Mouse (Mus musculus) erythroblast, embryonic 14.5 days (primary cell): ENCODE results near the gene Ppil2. TPM values are rescaled to one million over a fixed set of nuclear protein-coding genes. Genes with fewer than 3 reads are reported as not detected.

Source experiments
- H3K27me3 ChIP-seq: 2 replicates; pipeline ENCODE4 v1.6.1; 2012; ENCODE audit warnings: inconsistent platforms; ENCODE audit not compliant: control insufficient read depth
- H3K36me3 ChIP-seq: 2 replicates; pipeline ENCODE4 v1.6.1; 2012; ENCODE audit warnings: mild to moderate bottlenecking, inconsistent platforms; ENCODE audit not compliant: control insufficient read depth
- H3K4me1 ChIP-seq: 2 replicates; pipeline ENCODE4 v1.6.1; 2012; ENCODE audit warnings: inconsistent platforms; ENCODE audit not compliant: control insufficient read depth
- H3K4me3 ChIP-seq: replicated peaks from 2 replicates; pipeline ENCODE3; 2012; ENCODE audit warnings: moderate library complexity, mild to moderate bottlenecking, inconsistent platforms
- H3K9me3 ChIP-seq: 2 replicates; pipeline ENCODE4 v1.6.1; 2012; ENCODE audit warnings: low read length, inconsistent platforms, mixed read lengths; ENCODE audit not compliant: control insufficient read depth
- GATA1 ChIP-seq: IDR thresholded peaks from 2 replicates; pipeline ENCODE4 v1.6.1; 2012; ENCODE audit warnings: low read length, inconsistent platforms, mixed read lengths
- TAL1 ChIP-seq: IDR thresholded peaks from 3 replicates; pipeline ENCODE4 v1.6.1; 2012; ENCODE audit warnings: low read length, inconsistent platforms, mixed read lengths
- polyA plus RNA-seq: library from polyadenylated mRNA; stranded (reverse); fragments of >175 nt; gene quantifications from 2 replicates; pipeline ENCODE4 v1.2.3, GENCODE M21; 2012

Ppil2 gene
- polyA plus RNA-seq: 10.4 and 11.9 TPM in 2 replicates

GRCm38 (mm10) chr16:17110771-17111743 is at the start of gene Ppil2:
TSS of gene Ppil2 (minus strand) at chr16:17111257.
- Histone ChIP-seq H3K4me1 (peaks cover 22% of the 10 kb centered on the region), H3K9me3 (no peaks in the 10 kb centered on the region), H3K27me3 (no peaks in the 10 kb centered on the region), H3K36me3 (peaks cover 50% of the 10 kb centered on the region), H3K4me3 (peak within 1 kb of the TSS; percentile 87)
- no peak for TF ChIP-seq GATA1
- TF ChIP-seq TAL1: no peak

- Histone ChIP-seq H3K4me1 (no peaks in the 10 kb centered on the region), H3K27me3 (no peaks in the 10 kb centered on the region), H3K9me3 (no peaks in the 10 kb centered on the region), H3K4me3 (no peak overlapping the region), H3K36me3 (peaks cover 85% of the 10 kb centered on the region)
- TF ChIP-seq TAL1: no peak
- no peak for TF ChIP-seq GATA1
These were observed 43.3 kb upstream of the Ppil2 start for GRCm38 (mm10) chr16:17154346-17154745.

DNA sequence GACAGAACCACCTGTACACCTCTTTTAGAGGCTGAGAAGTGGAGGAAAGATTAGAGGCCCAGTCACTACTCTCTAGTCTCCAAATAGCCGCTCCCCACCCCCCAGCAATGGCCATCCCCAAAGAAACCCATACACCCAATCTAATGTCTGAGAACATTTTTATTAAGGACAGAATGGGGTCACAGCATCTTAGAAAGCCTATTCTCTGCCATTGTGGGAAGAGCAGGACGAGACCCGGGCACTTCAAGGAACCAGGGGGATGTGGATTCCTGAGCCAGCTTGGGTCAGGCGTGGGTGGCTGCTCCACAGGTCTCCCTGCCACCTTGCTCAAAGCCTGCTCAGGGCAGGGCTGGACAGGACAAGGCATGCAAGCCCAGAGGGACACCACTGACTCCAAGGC is 40.8 kb upstream of the Ppil2 start:
- Histone ChIP-seq H3K4me1 (peaks cover 17% of the 10 kb centered on the region), H3K27me3 (peaks cover 8% of the 10 kb centered on the region), H3K36me3 (peaks cover 60% of the 10 kb centered on the region), H3K4me3 (no peak overlapping the region), H3K9me3 (no peaks in the 10 kb centered on the region)
- TF ChIP-seq GATA1: no peak
- no peak for TF ChIP-seq TAL1

GRCm38 (mm10) chr16:17150520-17151258 is 39.6 kb upstream of the Ppil2 start:
- Histone ChIP-seq H3K27me3 (peaks cover 8% of the 10 kb centered on the region), H3K4me1 (peaks cover 20% of the 10 kb centered on the region), H3K36me3 (peaks cover 48% of the 10 kb centered on the region), H3K4me3 (no peak overlapping the region), H3K9me3 (no peaks in the 10 kb centered on the region)
- TF ChIP-seq GATA1 (no peak), TAL1 (no peak)

GRCm38 (mm10) chr16:17148084-17148483 is 37.0 kb upstream of the Ppil2 start:
- TF ChIP-seq GATA1: no peak
- TF ChIP-seq TAL1: no peak
- H3K4me1 ChIP-seq: peaks cover 23% of the 10 kb centered on the region
- peak overlapping the region; percentile 66 for H3K4me3 ChIP-seq
- H3K9me3 ChIP-seq: no peaks in the 10 kb centered on the region
- H3K36me3 ChIP-seq: peaks cover 25% of the 10 kb centered on the region
- peaks cover 8% of the 10 kb centered on the region for H3K27me3 ChIP-seq

- H3K4me3 ChIP-seq: peak overlapping the region; percentile 66
- H3K4me1 ChIP-seq: peaks cover 23% of the 10 kb centered on the region
- no peak for TF ChIP-seq GATA1
- TF ChIP-seq TAL1: no peak
- H3K27me3 ChIP-seq: peaks cover 8% of the 10 kb centered on the region
- peaks cover 19% of the 10 kb centered on the region for H3K36me3 ChIP-seq
- no peaks in the 10 kb centered on the region for H3K9me3 ChIP-seq
These were observed 36.4 kb upstream of the Ppil2 start for GRCm38 (mm10) chr16:17147391-17147929.

GRCm38 (mm10) chr16:17146772-17147235 is 35.7 kb upstream of the Ppil2 start, which contains the start of gene Ccdc116:
TSS of gene Ccdc116 (minus strand) at chr16:17147229.
- H3K27me3 ChIP-seq: peaks cover 8% of the 10 kb centered on the region
- peak within 1 kb of the TSS; percentile 66 for H3K4me3 ChIP-seq
- H3K4me1 ChIP-seq: peaks cover 23% of the 10 kb centered on the region
- no peak for TF ChIP-seq TAL1
- TF ChIP-seq GATA1: no peak
- no peaks in the 10 kb centered on the region for H3K9me3 ChIP-seq
- peaks cover 12% of the 10 kb centered on the region for H3K36me3 ChIP-seq

- Histone ChIP-seq H3K4me1 (peaks cover 26% of the 10 kb centered on the region), H3K36me3 (no peaks in the 10 kb centered on the region), H3K4me3 (no peak within 1 kb of the TSS), H3K9me3 (no peaks in the 10 kb centered on the region), H3K27me3 (peaks cover 8% of the 10 kb centered on the region)
- TF ChIP-seq TAL1 (no peak), GATA1 (no peak)
These were observed 33.3 kb upstream of the Ppil2 start, which contains the start of gene Ydjc for GRCm38 (mm10) chr16:17144339-17144738. TSS of gene Ydjc (plus strand) at chr16:17144621.

- Histone ChIP-seq H3K27me3 (peaks cover 6% of the 10 kb centered on the region), H3K36me3 (no peaks in the 10 kb centered on the region), H3K4me1 (peaks cover 13% of the 10 kb centered on the region), H3K9me3 (no peaks in the 10 kb centered on the region), H3K4me3 (no peak overlapping the region)
- TF ChIP-seq TAL1 (no peak), GATA1 (no peak)
These were observed 26.3 kb upstream of the Ppil2 start for GRCm38 (mm10) chr16:17137355-17137754.
